Mouse (Mus musculus) liver, adult 2 months (tissue): ENCODE measurements at regions not wholly inside any gene's neighbourhood (a gene's known extent, or its start where the extent isn't known, plus 50 kb on each side); places are given as distances from the start of the nearest gene placed in this dataset.

Experiments
- CTCF ChIP-seq: fragments of 200-500 bp; IDR thresholded peaks from 2 replicates; pipeline ENCODE4 v1.5.1; 2011; ENCODE audit warnings: low read depth, low read length, control low read depth
- POLR2A ChIP-seq: fragments of 200-500 bp; IDR thresholded peaks from 2 replicates; pipeline ENCODE4 v1.6.1; 2011; ENCODE audit warnings: low read length, control low read depth; ENCODE audit not compliant: insufficient read depth; ENCODE audit errors: extremely low read depth

DNA sequence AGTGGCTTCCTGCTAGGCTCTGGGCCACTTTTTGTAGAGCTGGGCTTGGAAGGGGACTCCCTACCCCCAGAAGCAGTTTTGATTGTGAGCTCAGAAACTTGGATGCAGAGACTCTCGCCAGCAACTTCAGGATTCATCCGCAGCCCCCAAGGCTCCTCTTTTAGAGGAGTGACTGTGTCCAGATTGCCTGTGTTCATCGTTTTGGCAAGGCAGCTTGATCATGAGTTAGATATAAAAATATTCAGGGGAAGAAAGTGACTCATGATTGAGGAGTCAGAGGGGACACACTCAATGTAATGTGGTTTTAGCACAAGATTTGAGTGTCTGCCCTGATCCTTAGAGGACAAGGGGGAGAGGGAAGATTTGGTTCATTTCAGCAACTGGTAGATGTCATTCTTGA lies 61.0 kb downstream of the Emx2 start:
- TF ChIP-seq POLR2A: no peak
- no peak for TF ChIP-seq CTCF
